Mouse (Mus musculus) lung, postnatal 14 days (tissue): ENCODE data around the gene Itpripl1.
A peak's percentile ranks its signal among the peaks of the same experiment; 100 is the strongest.
"Not testable (repeated sequence)": the region's sequence is repeated elsewhere in the genome, so short reads cannot be mapped to it uniquely, and the experiment has no call there.

ENCODE experiments used
- DNase-seq: peaks from one replicate; pipeline ENCODE4 v3.0.0; 2021

Itpripl1 gene

GRCm38 (mm10) chr2:127143158-127144063, at the start of gene Itpripl1:
Gene Itpripl1 (minus strand): TSS chr2:127143442.
- peak; percentile 82 for DNase-seq

- DNase-seq, result no peak
These were observed 46.3 kb upstream of the Itpripl1 start for GRCm38 (mm10) chr2:127189574-127189973.

- DNase-seq, result peak; percentile 72
These were observed 39.5 kb upstream of the Itpripl1 start for GRCm38 (mm10) chr2:127182598-127183381.

GRCm38 (mm10) chr2:127166261-127166660, 23.0 kb upstream of the Itpripl1 start:
- peak; percentile 22 for DNase-seq

- DNase-seq, result no peak
These were observed 22.4 kb upstream of the Itpripl1 start for GRCm38 (mm10) chr2:127165675-127166074.

GRCm38 (mm10) chr2:127145699-127146098, 2.5 kb upstream of the Itpripl1 start:
- DNase-seq, result no peak

GRCm38 (mm10) chr2:127142577-127143157, 575 bp downstream of the Itpripl1 start:
- no peak for DNase-seq

GRCm38 (mm10) chr2:127142031-127142430, 1.2 kb downstream of the Itpripl1 start:
- no peak for DNase-seq

- DNase-seq, result no peak
These were observed 3.2 kb downstream of the Itpripl1 start for GRCm38 (mm10) chr2:127140011-127140410.

GRCm38 (mm10) chr2:127139605-127140004, 3.6 kb downstream of the Itpripl1 start:
- no peak for DNase-seq

- DNase-seq, result no peak
These were observed 4.1 kb downstream of the Itpripl1 start for GRCm38 (mm10) chr2:127139094-127139493.

GRCm38 (mm10) chr2:127138449-127138848, 4.8 kb downstream of the Itpripl1 start:
- DNase-seq, result no peak

GRCm38 (mm10) chr2:127137838-127138420, 5.3 kb downstream of the Itpripl1 start:
- DNase-seq, result no peak

GRCm38 (mm10) chr2:127136979-127137378, 6.3 kb downstream of the Itpripl1 start:
- peak; percentile 72 for DNase-seq

- DNase-seq, result not testable (repeated sequence)
These were observed 8.0 kb downstream of the Itpripl1 start for GRCm38 (mm10) chr2:127135255-127135654.

GRCm38 (mm10) chr2:127133621-127134461, 9.4 kb downstream of the Itpripl1 start, which contains the start of gene Ncaph:
Gene Ncaph (minus strand): TSS chr2:127133954.
- DNase-seq, result peak; percentile 97

- DNase-seq, result no peak
These were observed 11.9 kb downstream of the Itpripl1 start for GRCm38 (mm10) chr2:127131353-127131752.

GRCm38 (mm10) chr2:127128926-127129325, 14.3 kb downstream of the Itpripl1 start:
- no peak for DNase-seq

GRCm38 (mm10) chr2:127121591-127122235, 21.5 kb downstream of the Itpripl1 start:
- peak; percentile 54 for DNase-seq

GRCm38 (mm10) chr2:127108986-127109385, 34.3 kb downstream of the Itpripl1 start:
- DNase-seq, result no peak

GRCm38 (mm10) chr2:127092000-127092399, 51.2 kb downstream of the Itpripl1 start:
- no peak for DNase-seq
